Mouse (Mus musculus) Patski (cell line): Measurements from ENCODE around the gene Ppp1cc. TPM values are rescaled to one million over a fixed set of nuclear protein-coding genes. Genes with fewer than 3 reads are reported as not detected.
"Not testable (repeated sequence)": the region's sequence is repeated elsewhere in the genome, so short reads cannot be mapped to it uniquely, and the experiment has no call there.

ENCODE experiments used
- ATAC-seq: fragments of 100-300 bp; one replicate; pipeline ENCODE4 v1.8.0; 2021
- CTCF ChIA-PET: fragments of 350-600 bp; sonication (Branson Sonifier 250); formaldehyde crosslinking; loops from one replicate; lab custom pipeline; 2022; ENCODE audit warnings: inconsistent platforms; lab: Charles Lee
- POLR2A ChIA-PET: fragments of 350-600 bp; sonication (Branson Sonifier 250); formaldehyde crosslinking; loops from one replicate; lab custom pipeline; 2022; ENCODE audit warnings: antibody characterized with exemption, inconsistent platforms; lab: Charles Lee
- DNase-seq: peaks from one replicate; pipeline ENCODE4 v3.0.0-alpha.2; 2011; ENCODE audit warnings: low read depth, low spot score
- H3K27me3 ChIP-seq: fragments of 371-371 bp; one replicate; pipeline ENCODE4 v1.5.1; 2021
- CTCF ChIP-seq: fragments of 100-300 bp; IDR thresholded peaks from one replicate; pipeline ENCODE4 v1.5.1; 2021
- in situ Hi-C: fragments of 300-500 bp; cut with MboI; formaldehyde crosslinking; loops from 3 replicates; pipeline ENCODE4 v1.11.1; 2018; ENCODE audit warnings: low pct_unique_long_range_greater_than_20kb, mixed read lengths
- polyA plus RNA-seq: library from polyadenylated mRNA; unstranded; gene quantifications from one replicate; pipeline ENCODE4 v1.2.3, GENCODE M21; 2021

Ppp1cc gene
- polyA plus RNA-seq, 1 experiment from 2014 or later: 195 TPM

- H3K27me3 ChIP-seq: no peaks in the 10 kb centered on the region
- ChIA-PET POLR2A (no interaction called here), CTCF (no interaction called here)
- TF ChIP-seq CTCF: no peak
- in situ Hi-C loops: loop anchor here (10.0 kb wide), 1 partner anchor 60 kb away; no protein-coding TSS in a partner anchor
- DNase-seq: no peak
- no peak for ATAC-seq
Measured at GRCm38 (mm10) chr5:122184283-122184806, 26.3 kb downstream of the Ppp1cc start.

DNA sequence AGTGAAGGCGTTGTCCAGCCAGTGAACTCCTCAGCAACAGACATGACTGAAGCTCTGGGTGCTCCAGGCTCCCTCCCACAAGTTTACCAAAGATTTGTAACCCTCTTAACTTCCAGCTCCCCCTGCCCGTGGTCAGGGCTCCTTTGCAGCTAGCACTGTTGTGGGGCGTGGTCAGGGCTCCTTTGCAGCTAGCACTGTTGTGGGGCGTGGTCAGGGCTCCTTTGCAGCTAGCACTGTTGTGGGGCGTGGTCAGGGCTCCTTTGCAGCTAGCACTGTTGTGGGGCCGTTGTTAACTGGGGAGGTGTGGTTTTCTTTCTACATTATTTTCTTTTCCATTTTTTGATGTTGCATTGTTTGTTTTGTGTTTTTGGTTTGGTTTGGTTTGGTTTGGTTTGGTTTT lies 26.8 kb downstream of the Ppp1cc start:
- H3K27me3 ChIP-seq, CTCF ChIA-PET, DNase-seq, ATAC-seq: not testable (repeated sequence)
- POLR2A ChIA-PET: interaction anchor here (0.5 kb wide), 1 partner anchor 95 kb away, joined by 3 read pairs; no protein-coding TSS in a partner anchor
- in situ Hi-C loops: loop anchor here (10.0 kb wide), 1 partner anchor 60 kb away; no protein-coding TSS in a partner anchor

GRCm38 (mm10) chr5:122189115-122189514 lies 31.0 kb downstream of the Ppp1cc start:
- DNase-seq (no peak), ATAC-seq (no peak)
- ChIA-PET CTCF (no interaction called here), POLR2A (no interaction called here)
- no peak for TF ChIP-seq CTCF
- no peaks in the 10 kb centered on the region for H3K27me3 ChIP-seq
- in situ Hi-C loops: loop anchor here (10.0 kb wide), 1 partner anchor 64 kb away; no protein-coding TSS in a partner anchor

DNA sequence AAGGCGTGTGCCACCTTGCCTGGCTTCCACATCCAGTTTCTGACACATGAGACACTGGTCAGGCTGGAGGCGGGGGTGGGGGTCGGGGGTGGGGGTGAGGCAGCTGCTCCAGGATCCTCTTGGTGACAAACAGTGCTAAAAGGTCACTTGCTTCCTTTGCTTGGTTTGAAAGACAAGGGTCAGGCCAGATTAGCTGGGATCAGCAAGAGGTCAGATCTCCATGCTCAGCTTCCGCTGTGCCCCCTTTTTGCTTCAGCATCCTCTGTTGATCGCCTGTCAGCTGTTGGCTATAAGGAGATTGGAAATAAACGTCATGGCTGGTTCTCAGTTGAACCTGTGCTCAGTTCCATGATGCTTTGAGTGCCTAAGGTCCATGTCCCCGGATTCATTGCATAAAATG lies 32.4 kb downstream of the Ppp1cc start:
- in situ Hi-C loops: no loop called here
- ChIA-PET CTCF (no interaction called here), POLR2A (no interaction called here)
- H3K27me3 ChIP-seq: no peaks in the 10 kb centered on the region
- no peak for TF ChIP-seq CTCF
- no peak for ATAC-seq
- no peak for DNase-seq

DNA sequence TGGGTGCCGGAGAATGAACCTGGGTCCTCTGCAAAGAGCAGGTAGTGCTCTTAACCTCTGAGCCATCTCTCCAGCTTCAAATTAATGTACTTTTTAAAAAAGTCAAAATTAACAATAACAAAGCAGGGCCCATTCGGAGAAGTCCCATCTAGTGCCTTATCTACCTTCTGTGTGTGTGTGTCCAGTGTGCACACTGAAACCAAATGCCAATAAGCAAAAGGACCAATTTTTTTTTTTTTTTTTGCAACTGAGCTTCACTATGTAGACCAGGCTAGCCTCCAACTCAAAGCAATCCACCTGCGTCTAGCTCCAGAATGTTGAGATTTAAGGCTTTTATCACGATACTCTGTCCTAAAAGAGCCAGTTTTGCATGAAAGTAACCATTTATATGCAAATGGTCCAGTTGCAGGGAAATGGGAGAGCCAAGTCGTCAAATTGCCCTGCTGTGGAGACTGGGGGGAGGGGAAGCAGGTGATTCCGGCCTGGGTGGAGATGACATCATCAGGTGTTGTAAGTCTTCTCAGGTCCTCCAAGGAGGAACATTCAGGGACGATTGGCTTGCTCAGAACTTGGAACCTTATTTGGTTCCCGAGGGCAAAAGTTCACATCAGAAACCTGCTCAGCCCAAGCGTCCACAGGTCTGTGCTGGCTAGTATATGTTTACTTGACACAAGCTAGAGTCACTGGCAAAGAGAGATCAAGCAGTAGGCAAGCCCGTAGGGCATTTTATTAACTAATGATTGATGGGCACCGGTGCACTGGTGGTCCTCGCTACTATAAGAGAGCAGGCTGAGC lies 33.4 kb downstream of the Ppp1cc start:
- TF ChIP-seq CTCF: no peak
- DNase-seq (no peak), ATAC-seq (no peak)
- POLR2A ChIA-PET: interaction anchor here (1.0 kb wide), 1 partner anchor 14 kb away, joined by 4 read pairs; no protein-coding TSS in a partner anchor
- CTCF ChIA-PET: interaction anchor here (1.1 kb wide), 2 partner anchors 11 to 53 kb away, joined by 3 read pairs; no protein-coding TSS in a partner anchor
- H3K27me3 ChIP-seq: no peaks in the 10 kb centered on the region
- in situ Hi-C loops: no loop called here

GRCm38 (mm10) chr5:122192347-122192746 lies 34.3 kb downstream of the Ppp1cc start:
- ChIA-PET POLR2A (interaction anchor here (0.6 to 1.0 kb wide), 2 partner anchors 13 to 39 kb away, joined by 3 to 4 read pairs; no protein-coding TSS in a partner anchor), CTCF (interaction anchor here (1.1 kb wide), 2 partner anchors 10 to 54 kb away, joined by 3 read pairs; no protein-coding TSS in a partner anchor)
- DNase-seq: no peak
- in situ Hi-C loops: no loop called here
- H3K27me3 ChIP-seq: no peaks in the 10 kb centered on the region
- TF ChIP-seq CTCF: no peak
- no peak for ATAC-seq

DNA sequence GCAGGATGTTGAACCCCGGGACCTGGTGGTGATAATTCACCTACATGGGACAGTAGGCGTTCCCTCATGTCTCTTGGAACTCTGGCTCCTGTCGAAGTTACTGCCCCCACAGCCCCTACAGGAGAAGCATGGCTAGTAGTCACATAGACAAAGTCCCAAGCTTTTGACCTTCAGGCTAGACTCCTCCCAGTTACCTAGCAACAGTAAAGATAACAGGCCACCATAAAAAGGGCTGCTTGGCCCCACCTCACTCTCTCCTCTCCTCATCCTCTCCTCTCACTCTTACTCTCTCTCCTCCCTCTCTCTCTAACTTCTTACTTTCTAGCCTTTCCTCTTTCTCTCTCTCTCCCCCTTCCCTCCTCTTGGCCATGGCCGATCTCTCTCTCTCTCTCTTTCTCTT lies 42.8 kb downstream of the Ppp1cc start:
- H3K27me3 ChIP-seq: no peaks in the 10 kb centered on the region
- POLR2A ChIA-PET: no interaction called here
- in situ Hi-C loops: no loop called here
- ATAC-seq (no peak), DNase-seq (no peak)
- TF ChIP-seq CTCF: no peak
- CTCF ChIA-PET: no interaction called here

DNA sequence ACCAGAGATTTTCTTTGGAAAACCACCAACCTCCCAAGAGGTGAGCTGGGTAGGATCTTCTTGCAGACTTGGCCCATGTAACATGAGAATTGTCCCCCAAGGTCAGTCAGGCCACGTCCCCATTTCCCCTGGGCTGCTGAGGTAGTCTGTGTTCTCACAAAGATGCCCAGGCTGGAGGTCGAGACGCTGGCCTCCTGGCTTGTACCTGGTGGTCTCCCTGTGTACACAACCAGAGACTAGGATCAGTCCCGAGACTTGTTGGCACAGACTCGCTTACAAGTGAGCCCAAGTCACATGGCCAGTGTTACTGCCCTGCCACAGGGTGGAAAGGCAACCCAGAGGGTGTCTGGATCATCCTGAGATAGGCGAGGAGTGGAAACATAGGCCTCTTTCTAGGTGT lies 43.8 kb downstream of the Ppp1cc start:
- ChIA-PET CTCF (no interaction called here), POLR2A (no interaction called here)
- no peak for TF ChIP-seq CTCF
- no peaks in the 10 kb centered on the region for H3K27me3 ChIP-seq
- ATAC-seq: no peak
- no peak for DNase-seq
- in situ Hi-C loops: no loop called here

DNA sequence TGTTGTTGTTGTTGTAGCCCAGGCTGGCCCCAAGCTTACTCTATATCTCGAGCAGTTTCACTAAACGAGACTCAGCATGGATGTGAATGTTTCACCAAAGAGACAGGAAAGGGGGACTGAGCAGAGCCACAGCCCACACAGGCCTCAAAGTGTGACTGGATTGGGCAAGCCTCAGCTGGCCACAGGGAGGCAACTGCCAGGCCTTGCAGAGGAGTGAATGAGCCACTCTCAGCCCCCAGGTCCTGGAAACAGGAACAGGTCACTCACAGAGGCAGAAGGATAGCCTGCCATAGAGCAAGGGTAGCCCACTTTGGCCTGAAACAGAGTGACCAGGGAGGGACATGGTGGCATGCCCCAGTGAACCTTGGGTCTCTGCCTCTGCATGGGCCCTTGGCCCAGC lies 46.1 kb downstream of the Ppp1cc start:
- POLR2A ChIA-PET: no interaction called here
- no peaks in the 10 kb centered on the region for H3K27me3 ChIP-seq
- TF ChIP-seq CTCF: no peak
- ATAC-seq (no peak), DNase-seq (no peak)
- CTCF ChIA-PET: no interaction called here
- in situ Hi-C loops: no loop called here

GRCm38 (mm10) chr5:122206475-122206874 lies 48.4 kb downstream of the Ppp1cc start, which contains the start of gene Hvcn1:
Hvcn1 (plus strand) TSS chr5:122206804.
- in situ Hi-C loops: no loop called here
- ChIA-PET POLR2A (interaction anchor here (1.4 kb wide), 1 partner anchor 15 kb away, joined by 4 read pairs; no protein-coding TSS in a partner anchor), CTCF (no interaction called here)
- DNase-seq (no peak), ATAC-seq (no peak)
- H3K27me3 ChIP-seq: no peaks in the 10 kb centered on the region
- TF ChIP-seq CTCF: no peak

DNA sequence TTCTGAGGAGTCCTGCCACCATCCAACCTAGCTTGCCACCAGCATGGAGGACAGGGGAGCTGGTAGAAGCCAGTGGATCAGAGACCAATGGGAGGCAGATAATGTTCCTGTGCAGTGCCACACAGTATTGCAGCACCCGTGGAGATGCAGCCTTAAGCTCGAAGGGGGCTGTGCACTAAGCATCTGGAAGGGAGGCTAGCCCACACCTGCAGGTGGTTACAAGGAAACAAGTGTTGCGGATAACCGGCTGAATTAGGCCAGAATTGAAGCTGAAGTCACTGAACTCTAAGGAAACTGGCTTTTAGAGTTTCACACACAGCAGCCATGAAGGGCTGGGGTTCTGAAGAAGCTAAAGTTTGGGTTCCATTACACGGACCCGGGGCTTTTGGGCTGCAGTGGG lies 50.8 kb downstream of the Ppp1cc start:
- no peaks in the 10 kb centered on the region for H3K27me3 ChIP-seq
- no peak for TF ChIP-seq CTCF
- ATAC-seq: no peak
- DNase-seq: no peak
- in situ Hi-C loops: no loop called here
- ChIA-PET CTCF (interaction anchor here (1.1 kb wide), 1 partner anchor 33 kb away, joined by 3 read pairs; no protein-coding TSS in a partner anchor), POLR2A (interaction anchor here (0.5 to 1.0 kb wide), 2 partner anchors 51 to 81 kb away, joined by 3 to 6 read pairs; no protein-coding TSS in a partner anchor)
